Mouse (Mus musculus) midbrain, embryonic 10.5 days (tissue): ENCODE measurements around the gene Fam78b. TPM values are rescaled to one million over a fixed set of nuclear protein-coding genes. Genes with fewer than 3 reads are reported as not detected.

Experiments
- DNase-seq: peaks from one replicate; pipeline ENCODE4 v3.0.0-alpha.2; 2017; ENCODE audit warnings: low spot score
- H3K27ac ChIP-seq: fragments of 300-500 bp; sonication (generic); replicated peaks from 2 replicates; pipeline ENCODE4 v1.5.1; 2016; ENCODE audit warnings: mild to moderate bottlenecking
- H3K27me3 ChIP-seq: fragments of 300-500 bp; sonication (generic); 2 replicates; pipeline ENCODE4 v1.6.1; 2016; ENCODE audit warnings: low read depth, mild to moderate bottlenecking; ENCODE audit not compliant: poor library complexity, severe bottlenecking
- H3K36me3 ChIP-seq: fragments of 300-500 bp; sonication (generic); 2 replicates; pipeline ENCODE4 v1.6.1; 2016; ENCODE audit warnings: mild to moderate bottlenecking, moderate library complexity
- H3K4me1 ChIP-seq: fragments of 300-500 bp; sonication (generic); 2 replicates; pipeline ENCODE4 v1.6.1; 2016
- H3K4me3 ChIP-seq: fragments of 300-500 bp; sonication (generic); 2 replicates; pipeline ENCODE4 v1.5.1; 2016; ENCODE audit warnings: mild to moderate bottlenecking, moderate library complexity
- H3K9me3 ChIP-seq: fragments of 300-500 bp; sonication (generic); replicated peaks from 2 replicates; pipeline ENCODE4 v1.6.1; 2016; ENCODE audit warnings: mild to moderate bottlenecking
- WGBS: fragments of 180-500 bp; shearing (Covaris S2); methylation state at CpG from one replicate; pipeline ENCODE4 v1.1.7; 2016; 5-methylcytosine and 5-hydroxymethylcytosine counted together
- polyA plus RNA-seq: library from polyadenylated mRNA; unstranded; fragments of >200 nt; fragmentation: Nextera tagmentation; extraction: Ambion mirVana; gene quantifications from 2 replicates; pipeline ENCODE4 v1.2.1, GENCODE M21; 2016

The Fam78b gene
- polyA plus RNA-seq, 1 experiment from 2014 or later, result 1.7 TPM

DNA sequence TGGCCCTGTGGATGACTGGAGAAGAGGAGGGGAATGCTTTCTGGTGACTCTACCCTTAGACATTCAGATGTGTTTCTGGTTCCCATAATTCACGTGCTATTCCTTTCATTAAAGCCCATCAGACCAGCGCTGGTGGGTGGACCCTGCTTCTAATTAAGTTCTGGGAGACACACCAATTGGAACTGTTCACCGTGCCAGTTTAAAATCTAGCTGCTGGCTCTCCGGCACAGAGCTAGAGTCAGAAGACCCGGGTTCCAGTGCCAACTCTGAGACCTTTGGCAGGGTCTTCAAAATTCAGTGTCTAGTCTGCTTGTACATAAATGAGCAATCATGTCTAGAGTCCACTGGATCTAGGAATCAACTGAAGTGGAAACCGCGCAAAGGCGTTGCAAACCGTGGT, 9.0 kb downstream of the Fam78b start:
- no peaks in the 10 kb centered on the region for H3K36me3 ChIP-seq
- H3K4me1 ChIP-seq, result peaks cover 49% of the 10 kb centered on the region
- H3K4me3 ChIP-seq, result no peak overlapping the region
- 0 out of 2 replicates have a peak overlapping the region, but pooled peaks have one; percentile 20 for H3K27ac ChIP-seq
- no peaks in the 10 kb centered on the region for H3K9me3 ChIP-seq
- WGBS, result 92% methylated on average over 9 of the region's 9 CpGs
- no peak for DNase-seq
- no peaks in the 10 kb centered on the region for H3K27me3 ChIP-seq

GRCm38 (mm10) chr1:167011301-167011700, 10.1 kb downstream of the Fam78b start:
- Histone ChIP-seq H3K4me1 (peaks cover 49% of the 10 kb centered on the region), H3K9me3 (no peaks in the 10 kb centered on the region), H3K36me3 (no peaks in the 10 kb centered on the region), H3K27ac (peak overlapping the region; percentile 55; the same call in 1 of the 2 replicates), H3K27me3 (no peaks in the 10 kb centered on the region), H3K4me3 (no peak overlapping the region)
- DNase-seq, result no peak
- WGBS, result 37% methylated on average over 6 of the region's 6 CpGs

GRCm38 (mm10) chr1:167012616-167013015, 11.4 kb downstream of the Fam78b start:
- no peak for DNase-seq
- WGBS, result 66% methylated on average over 8 of the region's 8 CpGs
- Histone ChIP-seq H3K4me1 (peaks cover 49% of the 10 kb centered on the region), H3K9me3 (no peaks in the 10 kb centered on the region), H3K36me3 (no peaks in the 10 kb centered on the region), H3K27me3 (no peaks in the 10 kb centered on the region), H3K27ac (peak overlapping the region; percentile 30; the same call in 1 of the 2 replicates), H3K4me3 (no peak overlapping the region)

GRCm38 (mm10) chr1:167013234-167013864, 12.1 kb downstream of the Fam78b start:
- peak overlapping the region; percentile 30 for H3K27ac ChIP-seq
- WGBS, result 72% methylated on average over 7 of the region's 7 CpGs
- H3K4me1 ChIP-seq, result peaks cover 46% of the 10 kb centered on the region
- H3K36me3 ChIP-seq, result no peaks in the 10 kb centered on the region
- no peaks in the 10 kb centered on the region for H3K27me3 ChIP-seq
- DNase-seq, result no peak
- H3K9me3 ChIP-seq, result no peaks in the 10 kb centered on the region
- H3K4me3 ChIP-seq, result no peak overlapping the region

DNA sequence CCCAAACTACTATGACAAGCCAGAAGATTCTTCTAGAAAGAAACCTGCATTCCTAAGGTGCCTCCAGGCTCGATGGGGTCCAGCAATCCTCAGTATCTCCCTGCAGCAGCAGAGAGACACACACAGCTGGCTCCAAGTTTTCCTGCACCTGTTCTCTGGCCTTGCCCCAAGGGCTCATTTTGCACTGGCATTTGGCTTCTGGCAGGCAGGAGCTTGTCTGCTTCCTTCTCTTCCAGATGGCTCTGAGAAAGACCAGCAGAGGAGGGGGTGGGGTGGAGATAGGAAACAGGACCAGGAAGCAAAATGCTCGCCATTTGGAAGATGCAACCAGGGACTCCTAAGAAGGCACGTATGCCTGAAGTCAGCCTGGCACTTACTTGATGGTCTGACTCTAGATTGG, 15.1 kb downstream of the Fam78b start:
- no peaks in the 10 kb centered on the region for H3K27me3 ChIP-seq
- H3K27ac ChIP-seq, result no peak overlapping the region
- no peak overlapping the region for H3K4me3 ChIP-seq
- no peak for DNase-seq
- peaks cover 26% of the 10 kb centered on the region for H3K4me1 ChIP-seq
- H3K9me3 ChIP-seq, result no peaks in the 10 kb centered on the region
- no peaks in the 10 kb centered on the region for H3K36me3 ChIP-seq
- WGBS, result 86% methylated on average over 3 of the region's 3 CpGs

DNA sequence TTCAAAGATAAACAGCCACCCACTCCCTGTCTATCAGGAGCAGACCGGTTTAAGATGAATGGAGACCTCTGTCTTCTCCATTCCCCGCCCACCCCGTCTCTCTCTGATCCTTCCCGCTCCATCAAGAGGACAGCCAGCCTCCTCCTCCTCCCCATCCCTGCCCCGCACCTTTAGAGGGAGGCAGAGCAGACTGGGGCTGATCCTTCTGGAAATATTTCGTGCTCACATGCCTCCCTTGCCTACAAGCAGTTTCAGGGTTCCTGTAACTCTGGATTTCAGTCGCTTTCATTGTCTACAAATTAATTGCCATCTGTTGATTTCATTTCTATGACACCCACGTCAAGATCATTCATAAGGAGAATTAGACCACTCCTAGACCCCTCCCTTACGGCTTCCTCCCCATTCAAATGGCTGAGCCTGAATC, 20.8 kb downstream of the Fam78b start:
- WGBS, result 72% methylated on average over 9 of the region's 9 CpGs
- Histone ChIP-seq H3K4me1 (no peaks in the 10 kb centered on the region), H3K27ac (no peak overlapping the region), H3K36me3 (no peaks in the 10 kb centered on the region), H3K4me3 (no peak overlapping the region), H3K27me3 (no peaks in the 10 kb centered on the region), H3K9me3 (no peaks in the 10 kb centered on the region; the same call in 1 of the 2 replicates)
- no peak for DNase-seq

DNA sequence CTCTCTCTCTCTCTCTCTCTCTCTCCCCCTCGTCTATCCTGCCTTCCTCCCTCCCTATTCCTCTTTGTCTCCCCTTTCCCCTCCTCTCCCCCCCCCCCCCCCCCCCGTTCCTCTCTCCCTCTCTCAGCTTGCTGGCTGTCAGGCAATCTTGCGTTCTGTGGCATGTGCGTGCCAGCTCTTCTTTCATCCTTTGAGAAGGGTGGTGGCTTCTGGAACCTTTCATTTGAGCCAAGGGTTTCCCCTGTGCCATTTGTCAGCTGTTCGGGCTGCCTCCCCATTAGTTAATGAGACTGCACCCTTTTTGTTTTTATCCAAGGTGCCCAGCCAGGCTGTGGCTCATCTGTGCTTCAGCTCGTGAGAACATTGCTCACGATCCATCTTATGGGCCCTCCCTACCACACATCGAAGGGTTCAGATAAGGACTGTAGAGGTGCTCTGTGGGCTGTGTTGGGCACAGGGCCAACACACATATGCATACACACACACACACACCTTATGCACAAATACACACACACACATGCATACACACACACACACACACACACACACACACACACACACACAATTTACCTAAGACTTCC, 21.4 kb downstream of the Fam78b start:
- Histone ChIP-seq H3K9me3 (peaks cover 5% of the 10 kb centered on the region; the same call in 1 of the 2 replicates), H3K4me3 (no peak overlapping the region), H3K27ac (no peak overlapping the region), H3K36me3 (no peaks in the 10 kb centered on the region), H3K4me1 (no peaks in the 10 kb centered on the region), H3K27me3 (no peaks in the 10 kb centered on the region)
- no peak for DNase-seq
- 83% methylated on average over 7 of the region's 8 CpGs for WGBS

DNA sequence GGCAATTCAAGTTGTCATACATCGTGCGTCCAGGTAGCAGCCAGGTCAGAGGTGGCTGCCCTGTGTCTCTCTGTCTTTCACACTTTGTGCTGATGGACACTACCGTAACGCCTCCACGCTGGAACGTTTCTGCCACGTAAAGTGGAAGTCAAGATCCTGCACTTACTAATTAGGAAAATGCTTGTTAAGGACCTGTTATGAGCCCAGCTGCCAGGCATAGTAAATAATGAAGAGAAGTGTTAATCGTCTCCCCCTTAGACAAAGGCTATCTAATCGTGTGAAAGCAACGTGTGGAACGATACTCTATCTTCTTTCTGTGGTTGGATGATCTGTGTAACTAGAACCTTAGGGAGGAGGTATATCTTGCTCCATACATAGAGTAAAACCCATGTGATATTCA, 22.6 kb downstream of the Fam78b start:
- DNase-seq, result no peak
- peaks cover 2% of the 10 kb centered on the region; the same call in 1 of the 2 replicates for H3K36me3 ChIP-seq
- WGBS, result 95% methylated on average over 11 of the region's 11 CpGs
- H3K4me3 ChIP-seq, result no peak overlapping the region
- H3K27ac ChIP-seq, result no peak overlapping the region
- H3K9me3 ChIP-seq, result peaks cover 12% of the 10 kb centered on the region; the same call in 1 of the 2 replicates
- no peaks in the 10 kb centered on the region for H3K4me1 ChIP-seq
- H3K27me3 ChIP-seq, result no peaks in the 10 kb centered on the region

- no peak overlapping the region for H3K27ac ChIP-seq
- no peak for DNase-seq
- no peaks in the 10 kb centered on the region for H3K4me1 ChIP-seq
- peaks cover 12% of the 10 kb centered on the region; the same call in 1 of the 2 replicates for H3K9me3 ChIP-seq
- H3K36me3 ChIP-seq, result peaks cover 2% of the 10 kb centered on the region; the same call in 1 of the 2 replicates
- WGBS, result 84% methylated on average over 4 of the region's 4 CpGs
- no peaks in the 10 kb centered on the region for H3K27me3 ChIP-seq
- H3K4me3 ChIP-seq, result no peak overlapping the region
These were observed 23.7 kb downstream of the Fam78b start for GRCm38 (mm10) chr1:167024961-167025360.

DNA sequence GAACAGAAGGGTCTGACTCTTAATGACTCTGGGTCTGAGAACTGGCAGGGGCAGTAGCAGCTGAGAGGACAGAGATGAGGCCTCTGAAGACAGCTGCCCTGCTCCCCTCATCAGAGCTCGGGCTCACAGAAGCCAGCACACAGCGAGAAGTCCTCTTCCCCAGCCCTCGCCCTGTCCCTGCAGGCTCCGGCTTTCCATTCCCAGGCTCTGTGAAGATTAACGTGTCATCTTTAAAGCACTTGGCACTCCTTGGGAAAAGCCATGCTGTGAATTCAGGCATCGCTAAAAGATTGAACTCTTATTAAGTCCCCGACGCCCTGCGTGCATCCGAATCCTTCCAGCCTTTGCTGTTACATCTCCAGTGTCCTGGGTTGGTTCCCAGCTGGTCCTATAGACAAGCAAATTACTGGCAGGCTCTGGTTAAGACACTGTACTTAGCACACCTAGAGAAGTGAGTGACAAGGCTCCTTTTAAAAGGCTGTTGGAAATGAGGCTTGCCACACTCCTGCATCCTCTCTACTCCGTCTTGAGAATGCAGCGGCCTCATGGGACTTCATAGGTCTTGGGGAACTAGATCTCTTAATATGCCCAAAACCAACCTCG, 30.9 kb downstream of the Fam78b start:
- Histone ChIP-seq H3K4me3 (no peak overlapping the region), H3K27ac (no peak overlapping the region), H3K36me3 (peaks cover 2% of the 10 kb centered on the region; the same call in 1 of the 2 replicates), H3K9me3 (peaks cover 11% of the 10 kb centered on the region; the same call in 1 of the 2 replicates), H3K4me1 (peaks cover 7% of the 10 kb centered on the region), H3K27me3 (no peaks in the 10 kb centered on the region)
- DNase-seq, result no peak
- 48% methylated on average over 13 of the region's 13 CpGs for WGBS

DNA sequence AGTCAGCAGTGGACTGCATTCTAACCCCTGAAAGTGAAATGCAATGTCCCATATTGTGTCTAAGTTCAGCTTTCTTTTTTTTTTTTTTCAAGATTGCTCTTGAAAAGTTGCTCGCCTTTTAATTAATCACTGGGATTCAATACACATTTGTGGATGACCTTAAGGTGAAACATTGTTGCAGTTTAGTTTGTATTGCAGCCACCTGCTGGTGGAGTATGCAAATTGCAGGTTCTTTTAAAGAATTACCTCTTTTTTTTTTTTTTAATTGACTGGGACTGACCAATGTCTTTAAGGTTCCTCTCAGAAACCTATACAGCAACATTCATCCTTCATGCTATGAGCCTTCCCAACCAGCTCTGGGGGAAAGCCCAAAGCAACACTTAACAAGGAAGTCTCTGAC, 33.2 kb downstream of the Fam78b start:
- Histone ChIP-seq H3K27me3 (no peaks in the 10 kb centered on the region), H3K4me3 (no peak overlapping the region), H3K4me1 (peaks cover 24% of the 10 kb centered on the region), H3K9me3 (no peaks in the 10 kb centered on the region), H3K27ac (no peak overlapping the region), H3K36me3 (no peaks in the 10 kb centered on the region)
- WGBS, result 92% methylated on average over 1 of the region's 1 CpGs
- no peak for DNase-seq

GRCm38 (mm10) chr1:167042558-167042957, 41.3 kb downstream of the Fam78b start:
- H3K27ac ChIP-seq, result no peak overlapping the region
- peaks cover 39% of the 10 kb centered on the region for H3K4me1 ChIP-seq
- no peaks in the 10 kb centered on the region for H3K27me3 ChIP-seq
- no peak overlapping the region for H3K4me3 ChIP-seq
- WGBS, result 88% methylated on average over 6 of the region's 6 CpGs
- H3K36me3 ChIP-seq, result no peaks in the 10 kb centered on the region
- DNase-seq, result no peak
- no peaks in the 10 kb centered on the region for H3K9me3 ChIP-seq
